Mouse (Mus musculus) hindbrain, embryonic 14.5 days (tissue): ENCODE results near the gene Urad. TPM values are rescaled to one million over a fixed set of nuclear protein-coding genes. Genes with fewer than 3 reads are reported as not detected.
A peak's percentile ranks its signal among the peaks of the same experiment; 100 is the strongest.

Experiments
- ATAC-seq: fragments of 200-750 bp; cut with Nextera tagmentation; 2 replicates; pipeline ENCODE4 v1.8.0; 2017; ENCODE audit warnings: moderate number of reproducible peaks, mild to moderate bottlenecking, moderate TSS enrichment, moderate library complexity; ENCODE audit not compliant: low FRiP score
- DNase-seq: peaks from one replicate; pipeline ENCODE4 v3.0.0-alpha.2; 2015; ENCODE audit warnings: low spot score
- H3K27ac ChIP-seq: fragments of 300-500 bp; sonication (generic); 2 replicates; pipeline ENCODE4 v1.5.1; 2014; ENCODE audit warnings: mild to moderate bottlenecking, moderate library complexity
- H3K27me3 ChIP-seq: fragments of 300-500 bp; sonication (generic); 2 replicates; pipeline ENCODE4 v1.6.1; 2014; ENCODE audit warnings: mild to moderate bottlenecking, low read length, mixed read lengths; ENCODE audit not compliant: control insufficient read depth, insufficient read depth
- H3K36me3 ChIP-seq: fragments of 300-500 bp; sonication (generic); replicated peaks from 2 replicates; pipeline ENCODE4 v1.6.1; 2014; ENCODE audit not compliant: control insufficient read depth, insufficient read depth
- H3K4me1 ChIP-seq: fragments of 300-500 bp; sonication (generic); replicated peaks from 2 replicates; pipeline ENCODE4 v1.6.1; 2014; ENCODE audit warnings: antibody characterized with exemption, low read length, mixed read lengths; ENCODE audit not compliant: control insufficient read depth, insufficient read depth
- H3K4me2 ChIP-seq: fragments of 300-500 bp; sonication (generic); replicated peaks from 2 replicates; pipeline ENCODE4 v1.6.1; 2014; ENCODE audit warnings: mild to moderate bottlenecking, moderate library complexity
- H3K4me3 ChIP-seq: fragments of 300-500 bp; sonication (generic); replicated peaks from 2 replicates; pipeline ENCODE4 v1.5.1; 2014; ENCODE audit warnings: mild to moderate bottlenecking, low read length
- H3K9ac ChIP-seq: fragments of 300-500 bp; sonication (generic); 2 replicates; pipeline ENCODE4 v1.6.1; 2014
- H3K9me3 ChIP-seq: fragments of 300-500 bp; sonication (generic); 2 replicates; pipeline ENCODE4 v1.6.1; 2016; ENCODE audit warnings: low read length; ENCODE audit not compliant: control insufficient read depth
- WGBS: fragments of 180-500 bp; shearing (Covaris S2); extraction: QIAGEN DNeasy Blood & Tissue Kit; methylation state at CpG from one replicate; pipeline ENCODE4 v1.1.7; 2014; 5-methylcytosine and 5-hydroxymethylcytosine counted together
- polyA plus RNA-seq: library from polyadenylated mRNA; unstranded; fragments of >200 nt; fragmentation: Nextera tagmentation; extraction: Ambion mirVana; gene quantifications from 2 replicates; pipeline ENCODE4 v1.2.1, GENCODE M21; 2014

Urad gene
- polyA plus RNA-seq, 1 experiment from 2014 or later = not detected

GRCm38 (mm10) chr5:147315432-147316075 lies 6.7 kb downstream of the Urad start:
- Histone ChIP-seq H3K4me1 (no peaks in the 10 kb centered on the region), H3K4me2 (no peak overlapping the region), H3K9ac (no peak overlapping the region), H3K9me3 (no peaks in the 10 kb centered on the region), H3K4me3 (no peak overlapping the region), H3K27ac (no peak overlapping the region), H3K27me3 (peaks cover 95% of the 10 kb centered on the region), H3K36me3 (no peaks in the 10 kb centered on the region)
- ATAC-seq (no peak), DNase-seq (no peak)
- under 1% methylated on average over 25 of the region's 25 CpGs for WGBS

- no peak for ATAC-seq
- Histone ChIP-seq H3K4me2 (no peak overlapping the region), H3K27me3 (peaks cover 95% of the 10 kb centered on the region), H3K4me1 (no peaks in the 10 kb centered on the region), H3K4me3 (no peak overlapping the region), H3K9me3 (no peaks in the 10 kb centered on the region), H3K27ac (no peak overlapping the region), H3K9ac (no peak overlapping the region), H3K36me3 (no peaks in the 10 kb centered on the region)
- no peak for DNase-seq
- WGBS = under 1% methylated on average over 39 of the region's 39 CpGs
Measured at GRCm38 (mm10) chr5:147314646-147315431, 7.4 kb downstream of the Urad start.

- Histone ChIP-seq H3K36me3 (no peaks in the 10 kb centered on the region), H3K4me2 (no peak overlapping the region), H3K9me3 (no peaks in the 10 kb centered on the region), H3K27ac (no peak overlapping the region), H3K27me3 (peaks cover 100% of the 10 kb centered on the region), H3K4me3 (no peak overlapping the region), H3K4me1 (no peaks in the 10 kb centered on the region), H3K9ac (no peak overlapping the region)
- DNase-seq = no peak
- 2% methylated on average over 27 of the region's 27 CpGs for WGBS
- ATAC-seq = no peak
Measured at GRCm38 (mm10) chr5:147312830-147313685, 9.2 kb downstream of the Urad start.

- Histone ChIP-seq H3K9me3 (no peaks in the 10 kb centered on the region), H3K4me1 (no peaks in the 10 kb centered on the region; the same call in 1 of the 2 replicates), H3K4me2 (no peak overlapping the region), H3K4me3 (no peak overlapping the region), H3K36me3 (no peaks in the 10 kb centered on the region), H3K27me3 (peaks cover 100% of the 10 kb centered on the region), H3K9ac (no peak overlapping the region), H3K27ac (no peak overlapping the region)
- 0% methylated on average over 2 of the region's 2 CpGs for WGBS
- DNase-seq (no peak), ATAC-seq (no peak)
Measured at GRCm38 (mm10) chr5:147309786-147310185, 12.5 kb downstream of the Urad start.

GRCm38 (mm10) chr5:147308451-147308850 lies 13.8 kb downstream of the Urad start:
- Histone ChIP-seq H3K4me3 (no peak overlapping the region), H3K9ac (no peak overlapping the region), H3K27ac (no peak overlapping the region), H3K36me3 (no peaks in the 10 kb centered on the region), H3K4me2 (no peak overlapping the region), H3K4me1 (no peaks in the 10 kb centered on the region; the same call in 1 of the 2 replicates), H3K9me3 (no peaks in the 10 kb centered on the region), H3K27me3 (peaks cover 100% of the 10 kb centered on the region)
- DNase-seq (no peak), ATAC-seq (no peak)
- WGBS = 6% methylated on average over 9 of the region's 9 CpGs

- WGBS = under 1% methylated on average over 12 of the region's 12 CpGs
Measured at GRCm38 (mm10) chr5:147307398-147307785, 14.8 kb downstream of the Urad start.

GRCm38 (mm10) chr5:147306638-147307397 lies 15.4 kb downstream of the Urad start, which contains the start of gene Cdx2:
TSS of gene Cdx2 (minus strand) at chr5:147307270.
- Histone ChIP-seq H3K4me1 (no peaks in the 10 kb centered on the region; the same call in 1 of the 2 replicates), H3K36me3 (no peaks in the 10 kb centered on the region), H3K9me3 (no peaks in the 10 kb centered on the region), H3K9ac (no peak within 1 kb of the TSS), H3K4me3 (0 out of 2 replicates have a peak within 1 kb of the TSS, but pooled peaks have one; percentile 2), H3K4me2 (no peak within 1 kb of the TSS), H3K27me3 (peaks cover 100% of the 10 kb centered on the region), H3K27ac (no peak within 1 kb of the TSS)
- WGBS = under 1% methylated on average over 63 of the region's 63 CpGs
- DNase-seq = no peak
- ATAC-seq = 0 out of 2 replicates have a peak, but pooled peaks have one; percentile 43

More at GRCm38 (mm10) chr5:147307398-147307785, 14.8 kb downstream of the Urad start:
- ATAC-seq (no peak), DNase-seq (no peak)
- H3K9me3 ChIP-seq = no peaks in the 10 kb centered on the region
- no peaks in the 10 kb centered on the region for H3K36me3 ChIP-seq
- peaks cover 100% of the 10 kb centered on the region for H3K27me3 ChIP-seq
- no peak overlapping the region for H3K27ac ChIP-seq
- H3K4me1 ChIP-seq = no peaks in the 10 kb centered on the region; the same call in 1 of the 2 replicates
- no peak overlapping the region for H3K4me3 ChIP-seq
- no peak overlapping the region for H3K9ac ChIP-seq
- H3K4me2 ChIP-seq = no peak overlapping the region

- under 1% methylated on average over 57 of the region's 58 CpGs for WGBS
- no peak overlapping the region for H3K27ac ChIP-seq
- no peaks in the 10 kb centered on the region for H3K9me3 ChIP-seq
- peaks cover 100% of the 10 kb centered on the region for H3K27me3 ChIP-seq
- H3K9ac ChIP-seq = no peak overlapping the region
- H3K4me3 ChIP-seq = 0 out of 2 replicates have a peak overlapping the region, but pooled peaks have one; percentile 2
- ATAC-seq (no peak), DNase-seq (no peak)
- no peaks in the 10 kb centered on the region; the same call in 1 of the 2 replicates for H3K4me1 ChIP-seq
- no peaks in the 10 kb centered on the region for H3K36me3 ChIP-seq
- H3K4me2 ChIP-seq = no peak overlapping the region
Measured at GRCm38 (mm10) chr5:147305856-147306637, 16.2 kb downstream of the Urad start.
